Mouse (Mus musculus) left cerebral cortex, adult 18-20 months (tissue): ENCODE measurements at regions not wholly inside any gene's neighbourhood (a gene's known extent, or its start where the extent isn't known, plus 50 kb on each side); places are given as distances from the start of the nearest gene placed in this dataset.
A peak's percentile ranks its signal among the peaks of the same experiment; 100 is the strongest.

Source experiments
- DNase-seq, 2 experiments: peaks; one replicate each; pipeline ENCODE4 v3.0.0; 2021 to 2022; ENCODE audit warnings: low spot score in 2 of 2, mixed read lengths in 1 of 2

DNA sequence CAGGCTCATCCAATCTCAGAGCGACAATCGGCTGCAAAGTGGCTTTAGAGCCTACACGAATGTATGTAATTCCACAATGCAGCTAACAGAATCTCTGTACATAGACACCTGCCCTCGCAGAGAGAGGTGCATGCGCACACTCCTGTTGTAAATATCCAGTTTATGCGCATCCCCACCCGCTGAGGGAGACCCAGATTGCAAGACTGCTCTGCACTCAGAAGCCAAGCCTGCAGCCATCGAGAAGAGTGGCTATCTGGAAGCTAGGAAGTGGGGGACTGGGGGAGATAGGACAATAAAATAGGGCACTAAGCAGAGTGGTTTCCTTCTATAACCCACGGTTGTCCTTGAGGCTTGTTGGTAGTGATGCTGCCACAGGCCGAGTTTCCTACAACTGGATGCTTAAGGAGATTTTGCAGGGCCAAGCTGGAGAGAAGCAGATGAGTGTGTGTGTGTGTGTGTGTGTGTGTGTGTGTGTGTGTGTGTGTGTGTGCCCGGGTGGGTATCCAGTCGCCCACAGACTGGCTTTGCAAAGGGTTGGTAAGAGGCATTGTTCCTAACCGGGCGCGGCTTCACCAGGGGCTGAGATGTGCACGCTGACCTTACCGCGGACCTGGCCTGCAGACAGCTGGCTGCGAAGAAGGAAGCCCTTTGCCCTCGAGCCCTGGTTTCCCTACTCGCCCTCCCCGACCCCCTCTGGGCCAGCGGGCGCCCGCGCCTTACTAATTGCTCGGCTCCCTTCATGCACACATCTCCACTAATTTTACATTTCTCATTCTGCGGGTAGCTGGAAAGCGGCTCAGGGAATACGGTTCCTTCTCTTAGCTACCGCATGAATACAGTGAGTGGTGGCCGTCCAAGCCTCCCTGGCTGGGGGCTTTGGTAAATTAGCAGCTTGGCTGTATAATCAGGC is 81.1 kb upstream of the Tbca start:
- no peak for DNase-seq

DNA sequence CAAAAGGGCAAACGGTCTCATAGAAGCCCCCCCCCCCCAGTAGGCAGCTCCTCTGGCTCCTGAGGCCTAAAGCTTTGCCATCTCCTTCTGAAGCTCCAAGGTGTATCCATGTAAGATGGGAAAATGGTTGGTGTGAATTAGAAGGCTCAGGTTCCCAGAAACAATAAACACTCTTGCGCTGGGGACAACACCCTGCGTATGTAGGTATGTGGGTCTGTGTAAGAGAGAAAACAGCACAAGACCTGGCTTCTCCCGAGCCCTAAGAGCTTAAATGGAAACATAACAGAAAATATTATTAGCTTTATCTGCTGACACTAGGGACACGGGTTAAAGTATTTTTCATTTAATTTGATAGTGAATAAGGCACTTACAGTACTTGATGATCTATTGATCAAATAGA is 79.9 kb upstream of the Tbca start:
- DNase-seq = no peak

DNA sequence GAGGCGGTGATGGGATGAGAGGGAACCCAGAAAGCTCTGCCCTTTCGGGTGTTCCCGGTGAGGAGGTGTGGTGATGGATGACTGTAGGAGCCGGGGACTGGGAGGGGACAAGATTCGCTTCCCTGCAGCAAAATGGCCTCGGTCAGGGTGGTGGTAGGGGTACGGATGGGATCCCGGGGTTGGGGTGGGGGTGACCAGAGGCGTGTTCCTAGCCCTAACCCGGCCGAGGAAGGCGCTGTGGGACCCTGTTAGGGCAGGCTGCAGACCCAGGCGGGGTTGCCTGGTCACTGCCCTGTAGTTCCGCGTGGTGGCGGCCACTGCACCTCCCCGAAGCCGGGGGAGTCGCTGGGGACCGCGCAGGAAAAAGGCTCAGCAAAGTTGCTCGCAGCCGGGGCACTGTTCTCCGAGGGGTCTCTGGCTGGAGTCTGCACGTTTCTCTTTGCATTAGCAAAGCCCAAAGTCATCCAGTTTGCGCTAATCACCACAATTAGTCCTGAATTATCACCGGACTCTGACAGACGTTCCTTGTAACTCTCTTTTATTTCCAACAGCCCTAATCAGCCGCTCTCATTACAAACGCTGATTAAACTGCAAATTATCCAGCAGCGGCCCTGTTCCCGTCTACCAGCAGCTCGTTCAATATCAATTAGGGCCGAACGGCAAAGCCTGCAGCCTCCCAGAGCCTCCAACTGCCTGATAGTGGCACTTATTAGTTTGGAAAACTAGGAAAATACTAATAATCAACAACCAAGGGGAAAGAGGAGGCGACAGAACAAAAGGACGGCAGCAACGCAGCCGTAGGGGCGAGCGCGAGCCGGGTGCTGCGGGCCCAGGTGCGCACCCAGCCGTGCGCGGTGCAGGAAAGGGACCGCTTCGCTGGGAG is 78.8 kb upstream of the Tbca start:
- peak in 1 of 2 experiments; percentile 1 for DNase-seq

DNA sequence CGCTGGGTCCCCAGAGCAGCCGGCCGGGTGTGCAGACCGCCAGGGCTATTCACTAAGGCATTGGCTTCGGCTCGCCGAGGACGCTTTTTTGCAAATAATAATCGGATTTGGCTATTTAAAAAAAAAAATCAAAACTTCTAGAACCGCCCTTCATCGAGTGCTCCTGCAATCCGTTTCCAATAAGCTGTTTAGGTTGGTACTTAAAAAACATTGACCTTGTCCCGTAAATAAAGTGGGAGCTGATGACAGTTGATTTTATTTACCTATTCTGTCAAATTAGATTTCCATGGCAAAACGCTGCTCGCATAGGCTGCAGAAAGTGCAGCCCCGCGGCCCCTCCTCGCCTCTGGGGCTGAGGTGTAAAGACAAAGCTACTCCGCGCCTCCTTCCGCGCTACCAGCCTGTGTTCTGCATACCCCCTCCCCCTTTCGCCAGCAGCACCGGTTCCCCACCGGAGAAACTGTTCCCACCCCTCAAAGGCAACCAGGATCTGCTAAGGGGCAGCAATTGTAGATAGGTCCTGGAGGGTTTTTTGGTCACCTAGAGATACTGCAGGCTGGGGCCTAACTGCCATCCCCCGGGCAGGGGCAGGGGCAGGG is 78.0 kb upstream of the Tbca start:
- DNase-seq = no peak

DNA sequence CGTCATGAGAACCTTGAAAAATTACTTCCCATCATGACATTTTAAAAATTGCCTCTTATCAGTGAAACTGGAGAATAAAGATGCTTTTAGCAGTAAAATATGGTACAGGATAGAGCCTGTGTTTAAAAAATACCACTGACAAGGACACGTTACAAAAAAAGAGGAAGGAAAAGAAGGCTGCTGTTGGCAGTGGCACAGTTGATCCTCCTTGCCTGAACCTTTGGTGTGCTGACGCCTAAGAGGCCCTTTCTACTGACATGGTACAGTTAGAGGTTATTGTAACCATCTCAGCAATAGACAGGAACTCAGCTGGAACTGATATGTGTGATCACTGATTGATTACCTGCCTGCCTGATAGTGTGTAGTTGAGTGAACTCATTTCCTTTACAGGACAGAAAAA is 75.3 kb upstream of the Tbca start:
- no peak for DNase-seq

DNA sequence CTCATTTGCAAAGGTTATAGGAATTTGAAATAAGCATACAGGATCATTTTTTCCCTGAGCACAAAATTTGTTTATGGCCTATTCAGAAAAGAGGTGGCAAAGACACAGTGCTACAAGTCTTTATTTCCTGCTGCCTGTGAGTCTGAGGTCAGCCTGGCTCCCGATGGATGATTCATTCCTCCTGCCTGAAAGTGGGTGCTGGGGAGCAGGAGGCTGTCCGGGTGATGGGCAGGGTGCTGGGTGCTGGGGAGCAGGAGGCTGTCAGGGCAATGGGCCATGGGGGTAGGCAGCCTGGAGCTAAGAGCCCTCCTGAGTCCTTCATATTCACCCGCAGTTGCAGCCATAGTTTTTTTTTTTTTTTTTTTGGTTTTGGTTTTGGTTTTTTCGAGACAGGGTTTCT is 67.1 kb upstream of the Tbca start:
- DNase-seq = no peak
